Mouse (Mus musculus) ES-E14 (cell line): ENCODE data around the gene Rps12. TPM values are rescaled to one million over a fixed set of nuclear protein-coding genes. Genes with fewer than 3 reads are reported as not detected.

Source experiments
- DNase-seq: peaks from one replicate; pipeline ENCODE4 v3.0.0-alpha.2; 2013; ENCODE audit warnings: low read depth, low spot score
- H3K27ac ChIP-seq: 2 replicates; pipeline ENCODE4 v1.5.1; 2012; ENCODE audit warnings: low read depth, mild to moderate bottlenecking, low read length, moderate library complexity, mixed read lengths; ENCODE audit not compliant: poor library complexity, insufficient read depth, severe bottlenecking
- H3K36me3 ChIP-seq: 2 replicates; pipeline ENCODE4 v1.6.1; 2012; ENCODE audit warnings: mild to moderate bottlenecking, low read length, moderate library complexity, mixed read lengths; ENCODE audit not compliant: control insufficient read depth, poor library complexity, insufficient read depth, severe bottlenecking
- H3K4me1 ChIP-seq, 2 experiments: fragments of 150-350 bp in 1 of 2; sonication (generic) in 1 of 2; 2 replicates each; pipeline ENCODE4 v1.6.1; 2012; ENCODE audit warnings: low read length in 2 of 2, mild to moderate bottlenecking in 1 of 2, mixed read lengths in 1 of 2; ENCODE audit not compliant: control insufficient read depth in 2 of 2, insufficient read depth in 2 of 2, poor library complexity in 1 of 2
- H3K4me3 ChIP-seq, 2 experiments: fragments of 150-350 bp in 1 of 2; sonication (generic) in 1 of 2; 2 replicates each; pipeline ENCODE4 v1.5.1; 2012; ENCODE audit warnings: low read length in 2 of 2, low read depth in 1 of 2, mild to moderate bottlenecking in 1 of 2, mixed read lengths in 1 of 2; ENCODE audit not compliant: insufficient read depth in 1 of 2, poor library complexity in 1 of 2, severe bottlenecking in 1 of 2
- H3K9ac ChIP-seq: 2 replicates; pipeline ENCODE4 v1.6.1; 2012; ENCODE audit warnings: low read depth, mild to moderate bottlenecking, low read length, mixed read lengths; ENCODE audit not compliant: poor library complexity, insufficient read depth, severe bottlenecking
- H3K9me3 ChIP-seq: fragments of 150-350 bp; sonication (generic); 2 replicates; pipeline ENCODE4 v1.6.1; 2012; ENCODE audit warnings: low read depth, mild to moderate bottlenecking, low read length; ENCODE audit not compliant: control insufficient read depth, insufficient read depth
- CHD2 ChIP-seq: IDR thresholded peaks from 2 replicates; pipeline ENCODE4 v1.6.1; 2014; ENCODE audit warnings: mild to moderate bottlenecking, low read depth, low read length, inconsistent platforms
- HCFC1 ChIP-seq: IDR thresholded peaks from 2 replicates; pipeline ENCODE4 v1.6.1; 2012; ENCODE audit warnings: low read length, inconsistent platforms, borderline replicate concordance; ENCODE audit not compliant: insufficient read depth
- MAFK ChIP-seq: IDR thresholded peaks from 2 replicates; pipeline ENCODE4 v1.6.1; 2014; ENCODE audit warnings: mild to moderate bottlenecking, low read depth, low read length, inconsistent platforms; ENCODE audit not compliant: insufficient read depth
- ZC3H11A ChIP-seq: IDR thresholded peaks from 2 replicates; pipeline ENCODE4 v1.6.1; 2012; ENCODE audit warnings: low read depth, mild to moderate bottlenecking, inconsistent platforms, low read length, borderline replicate concordance
- ZNF384 ChIP-seq: IDR thresholded peaks from 2 replicates; pipeline ENCODE4 v1.6.1; 2012; ENCODE audit warnings: low read depth, low read length, inconsistent platforms
- in situ Hi-C, 2 experiments: fragments of 600-800 bp; cut with MboI; formaldehyde crosslinking; loops; one replicate each; pipeline ENCODE4 v1.15.1; 2025; ENCODE audit warnings: low sequenced_read_pairs in 2 of 2, inconsistent platforms in 1 of 2; ENCODE audit not compliant: unreplicated experiment in 2 of 2
- total RNA-seq: library from RNA; depleted of rRNA; stranded (reverse); fragments of 300-350 nt; gene quantifications from 2 replicates; pipeline ENCODE4 v1.2.3, GENCODE M21; 2012

The Rps12 gene
- total RNA-seq, 1 experiment: 4,411 TPM

DNA sequence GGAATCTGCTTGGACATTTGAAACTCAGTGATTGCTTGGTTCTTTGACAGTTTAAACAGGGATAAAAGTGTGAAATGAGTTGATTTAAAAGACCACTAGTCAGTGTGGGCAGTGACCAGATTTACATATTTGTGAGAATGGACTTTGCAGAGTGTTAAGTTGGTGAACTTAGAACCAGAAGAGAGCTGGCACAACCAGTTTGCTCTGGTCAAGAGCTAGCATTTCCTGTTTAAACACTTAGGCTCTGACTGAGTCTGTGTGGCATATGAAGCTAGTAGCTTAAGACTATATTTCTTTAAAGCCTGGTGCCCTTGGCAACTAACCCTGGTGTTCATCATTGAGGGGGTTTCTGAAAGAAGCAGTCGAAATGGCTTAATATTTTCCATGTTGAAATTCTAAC lies 11.1 kb upstream of the Rps12 start:
- no peak overlapping the region for H3K27ac ChIP-seq
- DNase-seq: no peak
- peaks cover 2% of the 10 kb centered on the region in 2 experiments; a peak in 1 of 4 replicates for H3K4me1 ChIP-seq
- TF ChIP-seq HCFC1 (no peak), ZC3H11A (no peak), ZNF384 (no peak), CHD2 (no peak), MAFK (no peak)
- H3K4me3 ChIP-seq: no peak overlapping the region
- H3K9ac ChIP-seq: no peak overlapping the region
- H3K36me3 ChIP-seq: no peaks in the 10 kb centered on the region; the same call in 1 of the 2 replicates
- H3K9me3 ChIP-seq: no peaks in the 10 kb centered on the region
- in situ Hi-C loops: loop anchor here in 1 of 2 experiments (25.0 kb wide), 1 partner anchor 814 kb away; no protein-coding TSS in a partner anchor

DNA sequence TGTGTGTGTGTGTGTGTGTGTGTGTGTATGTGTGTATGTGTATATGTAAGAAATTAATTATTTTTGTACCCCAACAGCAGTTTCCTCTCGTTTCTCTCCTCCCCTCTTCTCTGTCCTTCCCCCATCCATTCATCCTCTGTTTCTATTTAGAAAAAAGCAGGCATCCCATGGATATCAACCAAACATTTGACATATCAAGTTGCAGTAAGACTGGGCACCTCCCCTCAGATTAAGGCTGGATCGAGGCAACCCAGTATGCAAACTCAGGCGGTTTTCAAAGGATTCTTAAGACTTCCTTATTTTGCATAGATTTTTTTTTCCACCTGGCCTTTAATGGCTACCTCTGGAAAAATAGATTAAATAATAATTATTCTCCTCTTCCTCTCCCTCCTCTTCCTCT lies 10.5 kb upstream of the Rps12 start:
- in situ Hi-C loops: loop anchor here in 1 of 2 experiments (25.0 kb wide), 1 partner anchor 815 kb away; no protein-coding TSS in a partner anchor
- H3K4me1 ChIP-seq: peaks cover 2% of the 10 kb centered on the region in 2 experiments; a peak in 1 of 4 replicates

DNA sequence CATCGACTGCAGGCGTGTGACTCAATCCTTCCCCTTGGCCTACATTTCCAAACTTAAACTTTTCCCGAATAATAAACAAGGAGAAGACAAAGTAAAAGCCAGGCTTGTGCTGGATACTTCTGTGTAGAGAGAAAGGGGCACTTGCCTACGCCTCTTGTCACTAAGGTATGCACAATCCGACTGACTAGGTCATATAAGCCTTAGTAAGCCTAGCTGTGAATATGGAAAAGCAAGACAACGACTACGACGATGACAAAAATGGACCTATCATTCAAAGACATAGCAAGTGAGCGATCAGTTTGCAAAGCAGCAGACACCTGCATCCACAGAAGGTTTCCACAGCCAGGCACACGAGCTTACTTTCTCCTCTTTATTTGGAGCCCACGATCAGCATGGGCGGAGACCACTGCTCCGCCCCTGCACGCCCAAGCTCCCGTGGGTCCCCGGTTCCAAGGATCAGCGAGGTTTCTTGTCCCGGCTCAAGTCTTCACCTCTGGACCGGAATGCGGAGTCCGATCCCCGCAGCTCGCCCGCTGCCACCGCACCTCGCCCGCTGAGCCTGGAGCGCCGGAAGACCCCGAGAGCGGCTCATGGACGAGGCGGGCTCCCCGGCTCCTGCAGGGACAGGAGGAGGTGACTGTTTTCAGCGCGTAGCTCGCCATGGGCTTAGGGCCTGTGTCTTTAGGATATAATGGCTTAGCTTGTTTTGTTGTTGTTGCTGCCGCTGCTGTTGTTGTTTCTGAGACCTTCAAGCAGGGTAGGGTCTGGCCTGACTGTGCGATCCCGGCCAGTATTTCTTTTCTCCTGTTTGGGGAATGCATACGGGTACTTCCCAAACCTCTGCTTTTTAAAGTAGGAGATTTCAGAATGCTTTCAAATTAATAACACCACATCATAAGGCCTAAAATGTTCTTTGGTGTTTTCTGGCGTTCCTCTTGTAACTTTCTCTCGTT lies 9.8 kb upstream of the Rps12 start, which contains the start of gene Slc18b1:
Gene Slc18b1, plus strand, starts transcription at position 436 of the 953 bp plus-strand sequence.
- no peak for DNase-seq
- H3K36me3 ChIP-seq: no peaks in the 10 kb centered on the region; the same call in 1 of the 2 replicates
- H3K9ac ChIP-seq: peak within 1 kb of the TSS; percentile 73
- no peak within 1 kb of the TSS for H3K27ac ChIP-seq
- peak within 1 kb of the TSS; percentile 63 to 67 for H3K4me3 ChIP-seq
- TF ChIP-seq ZNF384: no peak
- TF ChIP-seq HCFC1: no peak
- no peak for TF ChIP-seq MAFK
- TF ChIP-seq CHD2: no peak
- no peak for TF ChIP-seq ZC3H11A
- peaks cover 2 to 4% of the 10 kb centered on the region in 2 experiments; a peak in 1 of 4 replicates for H3K4me1 ChIP-seq
- in situ Hi-C loops: loop anchor here in 1 of 2 experiments (25.0 kb wide), 1 partner anchor 815 kb away; no protein-coding TSS in a partner anchor
- H3K9me3 ChIP-seq: no peaks in the 10 kb centered on the region

More for the DNA sequence above, 10.5 kb upstream of the Rps12 start:
- H3K27ac ChIP-seq: no peak overlapping the region
- H3K9me3 ChIP-seq: no peaks in the 10 kb centered on the region
- no peak overlapping the region for H3K4me3 ChIP-seq
- no peak overlapping the region for H3K9ac ChIP-seq
- TF ChIP-seq HCFC1 (no peak), ZNF384 (no peak), ZC3H11A (no peak), CHD2 (no peak), MAFK (no peak)
- no peaks in the 10 kb centered on the region; the same call in 1 of the 2 replicates for H3K36me3 ChIP-seq
- no peak for DNase-seq

GRCm38 (mm10) chr10:23795871-23796520 lies 8.9 kb upstream of the Rps12 start:
- no peak overlapping the region for H3K4me3 ChIP-seq
- H3K4me1 ChIP-seq: peaks cover 2 to 4% of the 10 kb centered on the region in 2 experiments; a peak in 1 of 4 replicates
- in situ Hi-C loops: loop anchor here in 1 of 2 experiments (25.0 kb wide), 1 partner anchor 816 kb away; no protein-coding TSS in a partner anchor
- no peak overlapping the region for H3K9ac ChIP-seq
- no peaks in the 10 kb centered on the region for H3K9me3 ChIP-seq
- DNase-seq: no peak
- no peak overlapping the region for H3K27ac ChIP-seq
- no peak for TF ChIP-seq ZC3H11A
- no peak for TF ChIP-seq HCFC1
- TF ChIP-seq CHD2: no peak
- no peaks in the 10 kb centered on the region; the same call in 1 of the 2 replicates for H3K36me3 ChIP-seq
